Mouse (Mus musculus) megakaryocyte, embryonic 14.5 days (primary cell): ENCODE measurements at regions not wholly inside any gene's neighbourhood (a gene's known extent, or its start where the extent isn't known, plus 50 kb on each side); places are given as distances from the start of the nearest gene placed in this dataset.

Source experiments
- H3K27me3 ChIP-seq: replicated peaks from 2 replicates; pipeline ENCODE3; 2012; ENCODE audit warnings: inconsistent platforms
- H3K36me3 ChIP-seq: replicated peaks from 2 replicates; pipeline ENCODE3; 2012; ENCODE audit warnings: low read length, inconsistent platforms, mixed read lengths
- H3K4me1 ChIP-seq: 2 replicates; pipeline ENCODE4 v1.6.1; 2012; ENCODE audit warnings: inconsistent platforms
- H3K4me3 ChIP-seq: replicated peaks from 2 replicates; pipeline ENCODE3; 2012; ENCODE audit warnings: moderate library complexity, mild to moderate bottlenecking, inconsistent platforms
- H3K9me3 ChIP-seq: 2 replicates; pipeline ENCODE4 v1.6.1; 2012; ENCODE audit warnings: inconsistent platforms
- FLI1 ChIP-seq: IDR thresholded peaks from 2 replicates; pipeline ENCODE4 v1.6.1; 2012; ENCODE audit warnings: low read length, inconsistent platforms, mixed read lengths
- GATA1 ChIP-seq: IDR thresholded peaks from 3 replicates; pipeline ENCODE4 v1.6.1; 2012; ENCODE audit warnings: mixed read lengths, low read length, inconsistent platforms, borderline replicate concordance

DNA sequence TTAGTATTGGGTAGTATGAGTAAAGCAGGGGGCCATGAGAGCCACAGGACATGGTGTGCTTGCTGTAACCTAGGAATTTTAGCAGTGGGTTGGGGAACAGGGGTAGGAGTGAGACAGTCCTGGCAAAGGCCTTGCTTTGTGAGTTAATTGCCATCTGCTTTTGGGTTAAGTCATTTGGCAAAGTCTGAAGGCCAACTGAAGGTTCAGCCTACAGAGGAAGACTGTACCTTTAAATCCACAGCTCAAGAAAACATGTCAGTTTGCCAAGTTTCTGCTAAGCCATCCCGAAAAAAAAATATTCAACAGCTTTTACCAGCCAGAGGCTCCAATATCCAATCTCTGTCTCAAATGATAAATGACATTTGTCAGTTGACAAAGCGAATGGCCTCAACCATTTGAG, 93.2 kb upstream of the Olfm4 start:
- H3K36me3 ChIP-seq = no peaks in the 10 kb centered on the region
- no peak overlapping the region for H3K4me3 ChIP-seq
- H3K4me1 ChIP-seq = no peaks in the 10 kb centered on the region
- no peaks in the 10 kb centered on the region for H3K27me3 ChIP-seq
- 0 out of 2 replicates have a peak, but pooled peaks cover 6% of the 10 kb centered on the region for H3K9me3 ChIP-seq
- TF ChIP-seq FLI1 (no peak), GATA1 (no peak)

DNA sequence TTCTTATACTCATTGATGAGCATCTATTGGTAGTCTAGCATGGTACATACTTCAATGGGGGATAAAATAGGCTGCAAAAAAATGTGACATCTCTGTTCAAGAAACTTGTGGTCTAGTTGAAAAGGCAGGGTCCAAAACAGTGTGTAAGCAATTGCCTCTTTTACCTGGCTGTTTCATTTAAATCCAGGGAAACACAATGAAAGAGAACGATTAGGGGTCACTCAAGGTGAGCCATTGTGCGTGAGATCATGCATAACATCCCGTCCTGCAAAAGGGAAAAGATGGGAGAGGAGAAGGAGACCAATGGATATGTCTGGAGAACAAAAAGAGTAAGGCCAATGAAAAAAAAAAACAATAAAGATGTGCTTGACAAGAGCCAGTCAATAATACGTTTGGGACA, 93.6 kb upstream of the Olfm4 start:
- H3K4me1 ChIP-seq = no peaks in the 10 kb centered on the region
- no peak overlapping the region for H3K4me3 ChIP-seq
- no peaks in the 10 kb centered on the region for H3K27me3 ChIP-seq
- H3K36me3 ChIP-seq = no peaks in the 10 kb centered on the region
- TF ChIP-seq GATA1 (no peak), FLI1 (no peak)
- H3K9me3 ChIP-seq = 0 out of 2 replicates have a peak, but pooled peaks cover 6% of the 10 kb centered on the region

DNA sequence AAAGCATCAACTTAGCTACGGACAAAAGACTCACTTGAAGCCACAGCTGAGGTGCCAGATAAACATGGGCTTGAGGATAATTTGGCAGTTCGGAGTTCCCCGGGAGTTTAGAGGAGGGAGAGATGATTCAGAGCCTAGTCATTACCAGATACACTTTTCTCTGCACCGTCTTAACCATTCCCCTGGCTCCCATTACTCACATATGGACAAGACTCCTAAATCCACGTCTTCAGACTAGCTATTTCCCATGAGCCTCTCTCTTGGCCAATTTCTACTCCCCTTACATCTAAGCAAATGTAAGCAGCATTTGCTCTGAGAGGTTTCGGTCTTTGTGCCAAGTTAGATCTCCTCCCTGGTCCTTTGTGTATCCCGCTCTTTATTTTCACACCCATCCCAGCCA, 100.4 kb upstream of the Olfm4 start:
- H3K4me3 ChIP-seq = no peak overlapping the region
- no peaks in the 10 kb centered on the region for H3K36me3 ChIP-seq
- peaks cover 3% of the 10 kb centered on the region for H3K9me3 ChIP-seq
- no peaks in the 10 kb centered on the region for H3K4me1 ChIP-seq
- H3K27me3 ChIP-seq = no peaks in the 10 kb centered on the region
- TF ChIP-seq GATA1 = no peak
- no peak for TF ChIP-seq FLI1

DNA sequence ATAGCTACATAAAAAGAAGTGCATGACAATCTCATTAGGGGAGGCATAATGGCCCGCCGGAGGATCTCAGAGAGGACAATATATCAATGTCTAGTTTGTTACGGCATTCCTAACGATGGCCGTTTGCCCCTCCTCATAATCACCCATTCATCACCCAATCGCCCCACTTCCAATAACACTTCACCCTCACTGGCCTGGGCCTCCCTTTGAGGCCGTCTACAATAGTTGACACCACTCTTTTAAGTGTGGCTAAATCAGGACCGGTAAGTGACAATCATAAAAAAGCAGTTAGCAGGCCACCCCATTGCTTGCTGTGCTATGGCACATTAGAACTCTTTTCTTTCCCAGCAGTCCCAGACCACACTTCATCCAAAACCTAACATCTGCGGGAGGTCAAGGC, 102.2 kb upstream of the Olfm4 start:
- no peaks in the 10 kb centered on the region for H3K27me3 ChIP-seq

DNA sequence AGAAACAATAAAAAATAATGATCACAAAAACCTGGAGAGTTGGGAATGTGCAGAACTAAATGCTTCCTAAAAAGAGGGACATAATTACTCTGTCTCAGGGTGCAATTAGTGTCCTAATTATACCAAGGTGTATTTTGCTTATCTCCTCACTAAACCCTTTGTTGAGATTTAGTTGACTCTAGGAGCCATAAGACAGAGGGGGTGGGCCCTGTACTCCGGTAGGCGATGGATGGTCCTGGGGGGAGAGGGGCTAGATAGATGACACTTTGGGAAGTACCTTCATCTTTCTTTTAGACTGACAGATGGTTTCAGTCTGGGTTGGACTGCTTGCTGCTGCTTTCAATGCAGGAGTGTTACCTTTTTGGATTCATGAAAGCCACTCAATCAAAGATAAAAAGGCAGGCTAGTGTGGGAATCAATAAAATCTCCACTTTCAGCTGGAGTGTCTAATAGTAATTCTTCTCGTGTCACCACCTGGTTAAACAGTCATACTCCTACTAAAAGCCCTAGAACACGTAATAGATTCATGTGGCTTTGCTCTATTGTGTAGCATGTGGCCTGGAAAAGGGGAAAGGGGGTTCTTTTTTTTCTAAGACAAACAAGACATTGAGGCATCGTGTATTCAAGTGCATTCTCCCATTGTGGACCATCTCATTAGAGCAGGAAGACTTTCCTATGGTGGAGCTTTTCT, 103.7 kb upstream of the Olfm4 start:
- no peaks in the 10 kb centered on the region for H3K36me3 ChIP-seq
- H3K4me3 ChIP-seq = no peak overlapping the region
- H3K9me3 ChIP-seq = peaks cover 11% of the 10 kb centered on the region
- no peaks in the 10 kb centered on the region for H3K27me3 ChIP-seq
- no peaks in the 10 kb centered on the region for H3K4me1 ChIP-seq
- TF ChIP-seq GATA1 (no peak), FLI1 (no peak)

More for the DNA sequence above, 102.2 kb upstream of the Olfm4 start:
- Histone ChIP-seq H3K4me1 (no peaks in the 10 kb centered on the region), H3K36me3 (no peaks in the 10 kb centered on the region), H3K9me3 (peaks cover 11% of the 10 kb centered on the region), H3K4me3 (no peak overlapping the region)
- no peak for TF ChIP-seq FLI1
- no peak for TF ChIP-seq GATA1

DNA sequence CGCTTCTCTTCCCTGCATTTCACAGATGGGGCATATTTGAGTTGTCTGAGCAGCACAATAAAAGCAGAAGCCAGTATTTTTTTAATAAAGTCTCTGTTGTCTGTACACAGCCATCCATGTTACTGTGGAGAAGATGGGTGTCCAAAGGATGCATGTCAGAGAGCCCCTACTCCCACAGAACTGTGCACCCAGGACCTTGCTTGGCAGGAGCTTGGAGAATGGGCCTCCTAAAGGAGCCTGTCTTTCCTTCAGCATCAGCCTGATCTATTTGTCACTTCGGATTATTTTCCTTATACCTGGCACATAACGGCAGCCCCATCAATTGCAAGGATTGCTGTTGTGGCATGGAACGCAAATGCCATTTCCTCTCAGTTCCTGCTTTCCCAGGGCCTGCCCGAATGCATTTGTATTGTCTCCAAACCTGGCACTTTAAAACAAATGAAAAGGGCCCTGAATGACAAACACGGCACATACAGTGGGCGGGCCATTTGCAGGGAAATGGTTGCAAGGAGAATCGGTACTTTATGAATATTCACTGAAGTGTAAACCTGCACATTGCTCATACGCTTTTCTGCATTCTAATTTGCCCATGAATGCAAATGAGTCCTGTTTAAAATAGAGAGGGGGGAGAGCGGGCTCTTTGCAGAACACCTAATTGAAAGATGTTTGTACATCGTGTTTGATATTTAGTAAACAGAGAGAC, 104.4 kb upstream of the Olfm4 start:
- peaks cover 11% of the 10 kb centered on the region for H3K9me3 ChIP-seq
- TF ChIP-seq GATA1 = no peak
- TF ChIP-seq FLI1 = no peak
- no peaks in the 10 kb centered on the region for H3K4me1 ChIP-seq
- no peak overlapping the region for H3K4me3 ChIP-seq
- no peaks in the 10 kb centered on the region for H3K27me3 ChIP-seq
- no peaks in the 10 kb centered on the region for H3K36me3 ChIP-seq

DNA sequence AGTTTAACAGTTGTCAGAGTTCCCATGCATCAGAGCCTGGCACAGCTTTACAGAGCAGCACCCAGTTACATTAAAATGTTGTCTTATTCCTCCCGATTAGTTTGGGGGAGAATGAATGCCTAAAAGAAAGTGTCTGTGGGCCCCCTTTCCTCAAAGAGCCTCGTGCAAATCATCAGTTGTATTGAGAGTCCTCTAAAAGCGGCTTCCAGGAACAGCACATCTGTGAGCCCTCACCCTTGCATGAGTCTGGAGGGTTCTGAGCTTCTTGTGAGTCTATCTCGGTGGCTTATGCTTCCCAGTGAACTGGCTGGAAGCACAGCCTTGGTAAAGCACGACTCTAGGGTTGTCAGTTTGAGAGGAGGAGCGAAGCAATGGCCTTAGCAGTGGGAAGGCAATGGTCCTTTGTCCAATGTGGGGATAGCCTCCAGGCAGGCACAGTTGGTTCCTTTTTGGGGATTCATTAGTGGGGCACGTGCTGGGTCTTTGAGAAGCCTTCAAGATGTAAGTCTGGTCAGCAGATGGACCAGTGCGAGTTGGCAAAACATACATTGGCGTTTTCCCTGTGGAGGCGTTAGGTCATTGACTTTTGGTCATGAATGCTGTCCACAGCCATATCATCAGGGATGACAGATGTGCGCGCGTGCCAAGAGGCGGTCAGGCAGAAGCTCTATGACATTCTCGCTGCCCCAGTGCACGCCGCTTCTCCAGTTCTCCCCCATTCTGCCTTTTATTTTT, 105.4 kb upstream of the Olfm4 start:
- TF ChIP-seq FLI1 (no peak), GATA1 (no peak)
- no peaks in the 10 kb centered on the region for H3K27me3 ChIP-seq
- no peaks in the 10 kb centered on the region for H3K4me1 ChIP-seq
- peaks cover 11% of the 10 kb centered on the region for H3K9me3 ChIP-seq
- no peak overlapping the region for H3K4me3 ChIP-seq
- H3K36me3 ChIP-seq = no peaks in the 10 kb centered on the region

DNA sequence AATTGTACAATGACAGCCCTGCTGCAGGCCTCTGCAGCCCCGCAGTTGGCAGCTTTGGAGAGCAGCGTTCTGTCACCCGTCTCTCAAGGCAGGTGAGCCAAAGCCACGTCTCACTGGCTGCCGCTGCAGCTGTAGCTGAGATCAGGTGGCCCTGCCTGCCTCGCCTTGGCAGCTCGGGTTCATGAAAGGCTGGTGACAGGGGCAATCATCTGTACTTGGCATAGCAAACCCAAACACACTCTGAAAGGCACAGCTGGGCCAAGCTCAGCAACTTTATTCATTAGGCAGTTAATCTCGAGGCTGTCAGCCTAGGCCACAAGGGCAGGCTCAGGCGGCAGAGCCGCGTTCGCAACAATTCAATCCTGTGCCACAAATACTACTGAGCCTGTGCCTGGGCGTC, 102.0 kb upstream of the Pcdh8 start:
- Histone ChIP-seq H3K4me3 (peak overlapping the region; percentile 23), H3K9me3 (peaks cover 7% of the 10 kb centered on the region), H3K27me3 (no peaks in the 10 kb centered on the region), H3K4me1 (no peaks in the 10 kb centered on the region), H3K36me3 (no peaks in the 10 kb centered on the region)
- TF ChIP-seq FLI1 = no peak
- TF ChIP-seq GATA1 = no peak

DNA sequence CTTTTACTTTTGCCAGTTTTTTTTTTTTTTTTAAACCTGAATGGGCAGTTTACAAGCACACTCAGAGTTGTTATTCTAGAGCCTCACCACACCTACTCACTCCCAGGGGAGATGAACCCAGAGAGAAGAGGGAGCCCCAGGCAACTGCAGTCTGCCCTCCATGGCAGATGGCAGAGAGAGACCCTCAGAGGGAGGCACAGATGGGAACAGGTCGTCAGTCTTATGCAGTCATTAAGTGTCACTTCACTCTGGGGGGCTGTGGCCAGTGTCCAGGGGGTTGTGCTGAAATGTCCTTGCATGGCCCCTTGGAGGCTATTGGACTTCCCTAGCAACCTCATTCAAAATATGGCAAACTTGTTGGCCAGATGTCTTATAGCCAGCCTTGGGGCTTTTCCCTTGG, 101.3 kb upstream of the Pcdh8 start:
- no peaks in the 10 kb centered on the region for H3K4me1 ChIP-seq
- peaks cover 3% of the 10 kb centered on the region; the same call in 1 of the 2 replicates for H3K9me3 ChIP-seq
- no peak overlapping the region for H3K4me3 ChIP-seq
- H3K36me3 ChIP-seq = no peaks in the 10 kb centered on the region
- TF ChIP-seq GATA1 (no peak), FLI1 (no peak)
- no peaks in the 10 kb centered on the region for H3K27me3 ChIP-seq

DNA sequence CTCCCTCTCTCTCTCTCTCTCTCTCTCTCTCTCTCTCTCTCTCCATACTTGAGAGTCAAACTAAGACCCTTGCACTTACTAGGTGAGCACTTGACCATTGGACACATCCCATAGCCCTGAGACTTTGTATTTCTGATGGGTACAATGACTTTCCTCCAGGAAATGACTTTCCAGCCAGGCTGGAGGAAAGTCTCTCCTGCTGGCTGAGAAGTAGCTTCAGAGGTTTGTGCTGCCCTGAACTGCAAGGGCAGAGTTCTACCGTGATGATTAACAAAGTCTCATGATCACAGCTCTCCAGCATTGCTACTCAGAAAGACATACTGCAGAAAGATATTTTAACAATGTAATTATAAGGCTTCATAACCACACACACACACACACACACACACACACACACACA, 98.2 kb upstream of the Pcdh8 start:
- H3K9me3 ChIP-seq = peaks cover 3% of the 10 kb centered on the region; the same call in 1 of the 2 replicates
- no peak overlapping the region for H3K4me3 ChIP-seq
- no peaks in the 10 kb centered on the region for H3K4me1 ChIP-seq
- TF ChIP-seq FLI1 (no peak), GATA1 (no peak)
- H3K36me3 ChIP-seq = no peaks in the 10 kb centered on the region
- no peaks in the 10 kb centered on the region for H3K27me3 ChIP-seq
